Mouse (Mus musculus) forebrain, embryonic 16.5 days (tissue): ENCODE results near the gene Mlycd. TPM values are rescaled to one million over a fixed set of nuclear protein-coding genes. Genes with fewer than 3 reads are reported as not detected.
A peak's percentile ranks its signal among the peaks of the same experiment; 100 is the strongest.

Experiments
- ATAC-seq: fragments of 200-750 bp; cut with Nextera tagmentation; 2 replicates; pipeline ENCODE4 v1.8.0; 2017; ENCODE audit warnings: mild to moderate bottlenecking, moderate library complexity
- H3K27ac ChIP-seq: fragments of 300-500 bp; sonication (generic); 2 replicates; pipeline ENCODE4 v1.5.1; 2014; ENCODE audit warnings: low read length, control low read depth
- H3K27me3 ChIP-seq: fragments of 300-500 bp; sonication (generic); replicated peaks from 2 replicates; pipeline ENCODE4 v1.6.1; 2014; ENCODE audit warnings: low read length; ENCODE audit not compliant: control insufficient read depth, insufficient read depth
- H3K36me3 ChIP-seq: fragments of 300-500 bp; sonication (generic); 2 replicates; pipeline ENCODE4 v1.6.1; 2014; ENCODE audit not compliant: control insufficient read depth, insufficient read depth
- H3K4me1 ChIP-seq: fragments of 300-500 bp; sonication (generic); replicated peaks from 2 replicates; pipeline ENCODE4 v1.6.1; 2014; ENCODE audit warnings: low read length; ENCODE audit not compliant: control insufficient read depth, insufficient read depth
- H3K4me2 ChIP-seq: fragments of 300-500 bp; sonication (generic); 2 replicates; pipeline ENCODE4 v1.6.1; 2014; ENCODE audit warnings: mild to moderate bottlenecking, low read length, control low read depth
- H3K4me3 ChIP-seq: fragments of 300-500 bp; sonication (generic); replicated peaks from 2 replicates; pipeline ENCODE4 v1.5.1; 2014; ENCODE audit warnings: mild to moderate bottlenecking, low read length, control low read depth
- H3K9ac ChIP-seq: fragments of 300-500 bp; sonication (generic); replicated peaks from 2 replicates; pipeline ENCODE4 v1.6.1; 2014; ENCODE audit warnings: low read depth, low read length, control low read depth
- H3K9me3 ChIP-seq: fragments of 300-500 bp; sonication (generic); 2 replicates; pipeline ENCODE4 v1.6.1; 2016; ENCODE audit warnings: low read length; ENCODE audit not compliant: control insufficient read depth
- WGBS: fragments of 180-500 bp; shearing (Covaris S2); extraction: QIAGEN DNeasy Blood & Tissue Kit; methylation state at CpG from one replicate; pipeline ENCODE4 v1.1.7; 2014; 5-methylcytosine and 5-hydroxymethylcytosine counted together
- polyA plus RNA-seq: library from polyadenylated mRNA; unstranded; fragments of >200 nt; fragmentation: Nextera tagmentation; extraction: Ambion mirVana; gene quantifications from 2 replicates; pipeline ENCODE4 v1.2.1, GENCODE M21; 2015

Gene Mlycd
- polyA plus RNA-seq, 1 experiment from 2014 or later, result 13.9 TPM

DNA sequence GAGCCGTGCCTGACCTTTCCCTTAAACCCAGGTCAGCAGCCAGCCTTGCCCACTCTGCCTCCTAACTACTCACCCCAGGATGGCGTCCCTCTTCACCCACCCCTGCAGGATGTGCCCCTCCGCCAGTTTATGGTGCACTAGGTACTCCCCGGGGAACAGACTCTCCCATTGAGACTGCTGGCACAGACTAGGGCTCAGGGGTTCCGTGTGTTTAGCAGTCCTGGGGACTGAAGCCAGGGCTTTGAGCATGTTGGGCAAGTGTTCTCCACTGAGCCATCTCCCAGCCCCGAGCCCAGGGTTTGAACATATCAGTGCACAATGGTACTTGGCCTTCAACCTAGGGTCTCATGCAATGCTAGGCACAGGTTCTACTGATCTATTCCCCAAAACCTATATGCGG, 40.8 kb downstream of the Mlycd start:
- no peak overlapping the region for H3K4me3 ChIP-seq
- no peaks in the 10 kb centered on the region for H3K36me3 ChIP-seq
- 83% methylated on average over 7 of the region's 7 CpGs for WGBS
- no peak for ATAC-seq
- H3K4me2 ChIP-seq, result no peak overlapping the region
- no peaks in the 10 kb centered on the region for H3K27me3 ChIP-seq
- H3K27ac ChIP-seq, result no peak overlapping the region
- no peaks in the 10 kb centered on the region for H3K9me3 ChIP-seq
- H3K4me1 ChIP-seq, result 0 out of 2 replicates have a peak, but pooled peaks cover under 1% of the 10 kb centered on the region
- no peak overlapping the region for H3K9ac ChIP-seq

DNA sequence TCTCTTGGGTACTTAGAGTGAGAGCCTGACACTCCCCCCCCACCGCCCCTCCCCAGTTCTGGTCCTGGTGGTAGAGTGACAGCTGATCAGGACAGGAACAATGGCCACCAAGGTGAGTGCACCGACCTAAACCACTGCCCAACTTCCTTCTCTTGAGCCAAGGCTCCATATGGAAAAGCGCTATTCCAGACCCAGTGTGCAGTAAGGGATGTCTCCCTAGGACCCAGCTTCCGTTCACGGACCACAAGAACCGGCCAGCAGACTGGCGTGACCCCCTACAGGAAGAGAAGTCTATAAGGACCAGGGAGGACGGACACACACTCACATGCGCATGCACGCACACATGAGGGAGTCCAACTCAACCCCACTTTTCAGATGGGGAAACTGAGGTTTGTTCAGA, 41.7 kb downstream of the Mlycd start:
- Histone ChIP-seq H3K4me3 (no peak overlapping the region), H3K9me3 (no peaks in the 10 kb centered on the region), H3K9ac (no peak overlapping the region), H3K4me2 (no peak overlapping the region), H3K4me1 (0 out of 2 replicates have a peak, but pooled peaks cover 5% of the 10 kb centered on the region), H3K36me3 (no peaks in the 10 kb centered on the region), H3K27me3 (no peaks in the 10 kb centered on the region), H3K27ac (no peak overlapping the region)
- ATAC-seq, result no peak
- WGBS, result 88% methylated on average over 10 of the region's 10 CpGs

DNA sequence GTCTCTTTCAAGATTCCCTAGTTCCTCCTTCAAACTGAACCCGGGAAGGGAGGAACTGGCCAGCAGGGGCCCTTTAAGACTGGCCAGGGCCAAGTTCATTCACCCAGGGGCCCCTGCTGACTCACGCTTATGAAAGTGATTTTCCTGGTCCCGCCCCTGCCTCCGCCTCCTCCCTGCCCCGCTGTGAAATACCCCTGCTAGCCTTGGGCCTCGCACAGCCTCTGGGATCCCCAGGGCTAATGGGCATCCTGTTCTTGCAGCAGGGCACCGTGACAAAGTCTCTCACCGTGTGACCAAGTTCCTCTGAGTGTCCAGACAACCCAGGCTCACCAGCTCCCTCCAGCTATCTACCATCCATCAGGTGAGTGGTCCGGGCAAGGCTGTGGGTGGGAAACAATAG, 42.3 kb downstream of the Mlycd start:
- H3K4me2 ChIP-seq, result no peak overlapping the region
- H3K4me1 ChIP-seq, result 0 out of 2 replicates have a peak, but pooled peaks cover 5% of the 10 kb centered on the region
- ATAC-seq, result no peak
- no peaks in the 10 kb centered on the region for H3K9me3 ChIP-seq
- H3K36me3 ChIP-seq, result no peaks in the 10 kb centered on the region
- H3K9ac ChIP-seq, result no peak overlapping the region
- 23% methylated on average over 9 of the region's 9 CpGs for WGBS
- no peak overlapping the region for H3K4me3 ChIP-seq
- no peaks in the 10 kb centered on the region for H3K27me3 ChIP-seq
- no peak overlapping the region for H3K27ac ChIP-seq

DNA sequence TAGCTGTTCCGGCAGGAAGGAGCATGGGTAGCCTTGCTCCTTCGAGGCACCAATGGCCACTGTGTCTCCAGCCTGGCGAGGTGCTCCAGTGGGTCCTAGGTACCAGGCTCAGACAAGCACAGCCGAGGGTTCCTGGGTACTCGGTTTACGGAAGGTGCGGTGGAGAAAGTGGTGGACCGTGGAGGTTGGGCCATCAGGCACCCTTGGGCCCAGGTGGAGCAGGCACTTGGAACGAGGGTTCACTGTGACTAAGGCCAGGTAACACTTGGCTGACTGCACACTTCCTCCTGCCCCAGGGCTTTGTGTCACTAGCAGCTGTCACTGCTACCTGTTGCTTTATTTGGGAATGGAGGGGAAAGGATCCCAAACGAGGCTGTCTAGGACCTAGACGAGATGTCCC, 42.8 kb downstream of the Mlycd start:
- 0 out of 2 replicates have a peak, but pooled peaks cover 5% of the 10 kb centered on the region for H3K4me1 ChIP-seq
- no peak overlapping the region for H3K4me2 ChIP-seq
- no peaks in the 10 kb centered on the region for H3K36me3 ChIP-seq
- H3K4me3 ChIP-seq, result no peak overlapping the region
- 74% methylated on average over 11 of the region's 11 CpGs for WGBS
- no peak for ATAC-seq
- H3K9me3 ChIP-seq, result no peaks in the 10 kb centered on the region
- H3K27ac ChIP-seq, result no peak overlapping the region
- H3K9ac ChIP-seq, result no peak overlapping the region
- no peaks in the 10 kb centered on the region for H3K27me3 ChIP-seq

DNA sequence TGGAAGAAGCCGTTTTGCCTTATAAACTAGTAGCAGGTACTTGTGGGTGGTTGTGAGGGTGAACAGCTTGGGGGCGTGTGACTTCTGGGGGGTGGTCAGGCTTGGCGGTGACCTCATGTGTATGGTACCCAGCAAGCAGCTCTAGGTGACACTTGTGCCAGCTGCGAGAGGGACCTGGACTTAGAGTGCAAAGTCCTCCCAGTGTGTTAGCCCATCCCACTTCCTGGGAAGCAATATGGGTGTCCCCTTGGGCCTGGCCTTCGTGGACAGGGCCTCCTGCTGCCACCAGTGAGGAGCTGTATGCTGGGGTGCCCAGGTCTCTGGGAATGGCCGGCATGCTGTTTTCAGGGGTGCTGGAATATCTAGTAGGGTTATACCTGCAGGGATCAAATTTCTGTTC, 44.2 kb downstream of the Mlycd start:
- H3K4me1 ChIP-seq, result 0 out of 2 replicates have a peak, but pooled peaks cover 5% of the 10 kb centered on the region
- H3K9me3 ChIP-seq, result no peaks in the 10 kb centered on the region
- H3K4me3 ChIP-seq, result no peak overlapping the region
- no peaks in the 10 kb centered on the region for H3K27me3 ChIP-seq
- H3K4me2 ChIP-seq, result no peak overlapping the region
- ATAC-seq, result no peak
- no peaks in the 10 kb centered on the region for H3K36me3 ChIP-seq
- H3K27ac ChIP-seq, result no peak overlapping the region
- H3K9ac ChIP-seq, result no peak overlapping the region
- 82% methylated on average over 6 of the region's 6 CpGs for WGBS

DNA sequence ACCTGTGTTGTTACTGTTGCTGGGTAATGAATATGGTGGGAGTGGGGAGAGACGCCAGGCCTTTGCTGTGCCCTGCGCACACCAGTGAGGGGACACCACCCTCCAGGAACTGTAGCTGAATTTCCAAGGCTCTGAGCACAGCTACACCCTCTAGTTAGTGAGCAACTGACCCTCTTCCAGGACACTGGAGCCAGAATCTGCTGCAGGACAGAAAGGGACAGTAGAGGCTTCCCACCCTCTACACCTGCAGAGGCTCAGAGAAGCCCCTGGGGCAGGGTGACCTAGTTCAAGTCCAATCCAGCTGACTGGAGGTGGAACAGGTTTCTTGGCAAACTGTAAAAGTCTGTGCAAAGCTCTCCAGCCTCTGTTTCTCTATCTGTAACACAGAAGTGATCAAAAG, 44.7 kb downstream of the Mlycd start:
- 83% methylated on average over 2 of the region's 2 CpGs for WGBS
- Histone ChIP-seq H3K4me2 (no peak overlapping the region), H3K4me3 (no peak overlapping the region), H3K4me1 (0 out of 2 replicates have a peak, but pooled peaks cover 5% of the 10 kb centered on the region), H3K36me3 (no peaks in the 10 kb centered on the region), H3K27me3 (no peaks in the 10 kb centered on the region), H3K9me3 (no peaks in the 10 kb centered on the region), H3K9ac (no peak overlapping the region), H3K27ac (no peak overlapping the region)
- no peak for ATAC-seq

DNA sequence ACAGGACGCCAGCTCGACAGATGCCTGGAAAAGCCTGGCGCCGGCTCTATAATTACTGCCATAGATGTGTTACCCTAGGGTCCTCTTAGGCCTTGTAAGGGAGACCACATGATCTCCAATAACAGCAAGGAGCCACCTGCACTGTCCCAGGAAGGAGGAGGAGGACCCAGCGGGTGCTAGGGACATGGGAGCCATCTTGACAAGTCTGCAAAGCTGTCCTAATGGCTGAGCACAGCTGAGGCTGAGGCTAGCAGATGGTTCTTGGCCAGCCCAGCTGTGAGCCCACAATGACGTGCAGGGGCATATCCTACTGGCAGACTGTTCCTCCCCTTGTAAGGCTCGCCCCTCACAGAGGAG, 45.2 kb downstream of the Mlycd start:
- H3K9me3 ChIP-seq, result no peaks in the 10 kb centered on the region
- H3K4me1 ChIP-seq, result 0 out of 2 replicates have a peak, but pooled peaks cover 5% of the 10 kb centered on the region
- H3K27ac ChIP-seq, result no peak overlapping the region
- WGBS, result 59% methylated on average over 7 of the region's 7 CpGs
- no peaks in the 10 kb centered on the region for H3K36me3 ChIP-seq
- no peak for ATAC-seq
- H3K27me3 ChIP-seq, result no peaks in the 10 kb centered on the region
- no peak overlapping the region for H3K9ac ChIP-seq
- no peak overlapping the region for H3K4me2 ChIP-seq
- H3K4me3 ChIP-seq, result no peak overlapping the region

DNA sequence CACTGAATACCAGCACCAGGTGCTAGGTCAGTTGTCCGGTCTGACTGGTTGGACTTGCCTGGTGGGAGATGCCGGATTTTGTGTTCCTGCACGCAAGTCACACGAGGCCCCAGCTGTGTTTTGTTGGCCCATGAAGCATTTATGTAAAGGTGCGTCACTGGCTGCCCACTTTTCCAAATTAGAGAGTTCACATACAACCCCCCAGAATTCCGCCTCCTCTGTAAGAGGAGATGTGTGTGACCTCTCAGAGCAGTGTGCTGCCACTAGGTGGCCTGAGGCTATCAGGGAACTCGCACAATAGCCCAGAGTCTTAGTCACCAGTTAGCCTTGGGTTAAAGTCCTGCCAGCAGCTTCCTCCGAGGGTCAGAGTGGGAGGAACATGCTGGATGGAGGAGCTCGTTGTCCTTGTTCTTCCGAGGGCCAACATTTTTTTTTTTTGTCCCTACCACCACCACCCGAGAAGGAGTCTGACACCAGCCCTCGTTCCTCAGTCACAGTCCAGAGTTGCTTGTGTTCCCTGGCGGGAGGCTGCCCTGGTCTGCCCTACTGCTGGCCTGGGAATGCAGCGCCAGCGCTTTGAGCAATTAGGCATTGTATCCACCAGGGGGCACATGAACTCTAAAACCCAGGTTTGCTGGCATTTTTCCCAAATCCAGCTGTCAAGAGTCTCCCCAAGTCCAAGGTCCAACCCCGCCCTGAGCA, 45.7 kb downstream of the Mlycd start:
- Histone ChIP-seq H3K4me3 (no peak overlapping the region), H3K36me3 (no peaks in the 10 kb centered on the region), H3K9ac (no peak overlapping the region), H3K27me3 (no peaks in the 10 kb centered on the region), H3K4me1 (0 out of 2 replicates have a peak, but pooled peaks cover 5% of the 10 kb centered on the region), H3K27ac (no peak overlapping the region), H3K9me3 (no peaks in the 10 kb centered on the region), H3K4me2 (no peak overlapping the region)
- ATAC-seq, result peak; percentile 40; the same call in 1 of the 2 replicates
- WGBS, result 14% methylated on average over 16 of the region's 16 CpGs

DNA sequence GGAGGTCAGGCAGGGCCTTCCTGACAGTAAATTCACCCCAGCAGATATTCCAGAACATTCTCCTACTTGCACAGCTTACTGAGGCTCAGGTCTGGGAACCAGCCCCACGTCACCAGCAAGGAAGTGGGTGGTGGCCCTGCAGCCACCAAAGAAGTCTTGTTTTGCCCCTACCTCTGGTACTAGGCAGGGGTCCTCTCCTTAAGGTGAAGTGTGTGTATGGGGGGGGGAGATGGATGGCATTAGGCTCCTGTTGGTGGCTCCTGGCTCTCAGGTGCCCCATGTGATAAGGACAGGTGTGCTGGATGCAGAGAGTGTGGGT, 46.2 kb downstream of the Mlycd start:
- no peaks in the 10 kb centered on the region for H3K36me3 ChIP-seq
- H3K9me3 ChIP-seq, result no peaks in the 10 kb centered on the region
- peak; percentile 27; the same call in 1 of the 2 replicates for ATAC-seq
- H3K9ac ChIP-seq, result no peak overlapping the region
- H3K4me1 ChIP-seq, result 0 out of 2 replicates have a peak, but pooled peaks cover 5% of the 10 kb centered on the region
- no peak overlapping the region for H3K4me3 ChIP-seq
- H3K27me3 ChIP-seq, result no peaks in the 10 kb centered on the region
- 53% methylated on average over 1 of the region's 1 CpGs for WGBS
- no peak overlapping the region for H3K27ac ChIP-seq
- H3K4me2 ChIP-seq, result no peak overlapping the region

DNA sequence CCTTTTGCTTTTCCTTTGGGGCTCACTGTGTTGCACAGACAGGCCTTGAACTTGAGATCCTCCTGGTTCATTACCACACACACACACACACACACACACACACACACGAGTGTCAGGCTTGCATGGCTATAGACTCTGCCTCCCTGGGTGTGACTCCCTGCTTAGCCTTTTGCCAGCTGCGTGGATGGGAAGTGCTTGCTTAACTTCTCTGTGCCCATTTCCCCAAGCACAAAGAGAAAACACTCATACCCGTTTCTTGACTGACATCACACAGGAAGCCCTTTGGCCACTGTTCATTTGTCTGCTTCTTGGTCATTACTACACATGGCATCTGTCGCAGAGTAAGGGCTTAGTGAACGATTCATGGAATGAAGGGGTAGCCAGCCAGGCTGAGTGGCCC, 47.3 kb downstream of the Mlycd start:
- Histone ChIP-seq H3K4me1 (peaks cover 10% of the 10 kb centered on the region), H3K9ac (no peak overlapping the region), H3K4me3 (no peak overlapping the region), H3K27me3 (0 out of 2 replicates have a peak, but pooled peaks cover under 1% of the 10 kb centered on the region), H3K27ac (no peak overlapping the region), H3K4me2 (no peak overlapping the region), H3K9me3 (no peaks in the 10 kb centered on the region), H3K36me3 (no peaks in the 10 kb centered on the region)
- 72% methylated on average over 5 of the region's 5 CpGs for WGBS
- no peak for ATAC-seq
